Mouse (Mus musculus) ES-E14 (cell line): ENCODE results near the gene Tasp1. TPM values are rescaled to one million over a fixed set of nuclear protein-coding genes. Genes with fewer than 3 reads are reported as not detected.

Experiments
- DNase-seq: peaks from one replicate; pipeline ENCODE4 v3.0.0-alpha.2; 2013; ENCODE audit warnings: low read depth, low spot score
- H3K27ac ChIP-seq: 2 replicates; pipeline ENCODE4 v1.5.1; 2012; ENCODE audit warnings: low read depth, mild to moderate bottlenecking, low read length, moderate library complexity, mixed read lengths; ENCODE audit not compliant: poor library complexity, insufficient read depth, severe bottlenecking
- H3K36me3 ChIP-seq: 2 replicates; pipeline ENCODE4 v1.6.1; 2012; ENCODE audit warnings: mild to moderate bottlenecking, low read length, moderate library complexity, mixed read lengths; ENCODE audit not compliant: control insufficient read depth, poor library complexity, insufficient read depth, severe bottlenecking
- H3K4me1 ChIP-seq, 2 experiments: fragments of 150-350 bp in 1 of 2; sonication (generic) in 1 of 2; 2 replicates each; pipeline ENCODE4 v1.6.1; 2012; ENCODE audit warnings: low read length in 2 of 2, mild to moderate bottlenecking in 1 of 2, mixed read lengths in 1 of 2; ENCODE audit not compliant: control insufficient read depth in 2 of 2, insufficient read depth in 2 of 2, poor library complexity in 1 of 2
- H3K4me3 ChIP-seq, 2 experiments: fragments of 150-350 bp in 1 of 2; sonication (generic) in 1 of 2; 2 replicates each; pipeline ENCODE4 v1.5.1; 2012; ENCODE audit warnings: low read length in 2 of 2, low read depth in 1 of 2, mild to moderate bottlenecking in 1 of 2, mixed read lengths in 1 of 2; ENCODE audit not compliant: insufficient read depth in 1 of 2, poor library complexity in 1 of 2, severe bottlenecking in 1 of 2
- H3K9ac ChIP-seq: 2 replicates; pipeline ENCODE4 v1.6.1; 2012; ENCODE audit warnings: low read depth, mild to moderate bottlenecking, low read length, mixed read lengths; ENCODE audit not compliant: poor library complexity, insufficient read depth, severe bottlenecking
- H3K9me3 ChIP-seq: fragments of 150-350 bp; sonication (generic); 2 replicates; pipeline ENCODE4 v1.6.1; 2012; ENCODE audit warnings: low read depth, mild to moderate bottlenecking, low read length; ENCODE audit not compliant: control insufficient read depth, insufficient read depth
- CHD2 ChIP-seq: IDR thresholded peaks from 2 replicates; pipeline ENCODE4 v1.6.1; 2014; ENCODE audit warnings: mild to moderate bottlenecking, low read depth, low read length, inconsistent platforms
- HCFC1 ChIP-seq: IDR thresholded peaks from 2 replicates; pipeline ENCODE4 v1.6.1; 2012; ENCODE audit warnings: low read length, inconsistent platforms, borderline replicate concordance; ENCODE audit not compliant: insufficient read depth
- MAFK ChIP-seq: IDR thresholded peaks from 2 replicates; pipeline ENCODE4 v1.6.1; 2014; ENCODE audit warnings: mild to moderate bottlenecking, low read depth, low read length, inconsistent platforms; ENCODE audit not compliant: insufficient read depth
- ZC3H11A ChIP-seq: IDR thresholded peaks from 2 replicates; pipeline ENCODE4 v1.6.1; 2012; ENCODE audit warnings: low read depth, mild to moderate bottlenecking, inconsistent platforms, low read length, borderline replicate concordance
- ZNF384 ChIP-seq: IDR thresholded peaks from 2 replicates; pipeline ENCODE4 v1.6.1; 2012; ENCODE audit warnings: low read depth, low read length, inconsistent platforms
- in situ Hi-C, 2 experiments: fragments of 600-800 bp; cut with MboI; formaldehyde crosslinking; loops; one replicate each; pipeline ENCODE4 v1.15.1; 2025; ENCODE audit warnings: low sequenced_read_pairs in 2 of 2, inconsistent platforms in 1 of 2; ENCODE audit not compliant: unreplicated experiment in 2 of 2
- total RNA-seq: library from RNA; depleted of rRNA; stranded (reverse); fragments of 300-350 nt; gene quantifications from 2 replicates; pipeline ENCODE4 v1.2.3, GENCODE M21; 2012

Gene Tasp1
- total RNA-seq, 1 experiment: 11.2 TPM

GRCm38 (mm10) chr2:139919757-139920156, 146.8 kb downstream of the Tasp1 start:
- Histone ChIP-seq H3K36me3 (no peaks in the 10 kb centered on the region), H3K27ac (no peak overlapping the region), H3K9me3 (no peaks in the 10 kb centered on the region), H3K9ac (no peak overlapping the region), H3K4me1 (no peaks in the 10 kb centered on the region), H3K4me3 (no peak overlapping the region)
- in situ Hi-C loops: no loop called here
- TF ChIP-seq MAFK: no peak
- no peak for TF ChIP-seq HCFC1
- no peak for TF ChIP-seq ZNF384
- no peak for TF ChIP-seq CHD2
- no peak for TF ChIP-seq ZC3H11A
- DNase-seq: no peak

- no peak overlapping the region for H3K4me3 ChIP-seq
- no peaks in the 10 kb centered on the region for H3K9me3 ChIP-seq
- H3K27ac ChIP-seq: no peak overlapping the region
- peaks cover 0 to 2% of the 10 kb centered on the region in 2 experiments; a peak in 1 of 4 replicates for H3K4me1 ChIP-seq
- DNase-seq: no peak
- no peak for TF ChIP-seq ZNF384
- no peak for TF ChIP-seq HCFC1
- no peak for TF ChIP-seq ZC3H11A
- TF ChIP-seq MAFK: no peak
- TF ChIP-seq CHD2: no peak
- no peaks in the 10 kb centered on the region for H3K36me3 ChIP-seq
- no peak overlapping the region for H3K9ac ChIP-seq
- in situ Hi-C loops: no loop called here
Measured at GRCm38 (mm10) chr2:139906441-139907157, 160.0 kb downstream of the Tasp1 start.

- no peaks in the 10 kb centered on the region for H3K9me3 ChIP-seq
- no peak overlapping the region for H3K27ac ChIP-seq
- H3K9ac ChIP-seq: no peak overlapping the region
- TF ChIP-seq ZNF384: no peak
- no peak for TF ChIP-seq MAFK
- no peak for TF ChIP-seq CHD2
- no peak for TF ChIP-seq HCFC1
- no peak for TF ChIP-seq ZC3H11A
- H3K4me3 ChIP-seq: no peak overlapping the region
- no peaks in the 10 kb centered on the region for H3K4me1 ChIP-seq
- in situ Hi-C loops: no loop called here
- H3K36me3 ChIP-seq: no peaks in the 10 kb centered on the region
- DNase-seq: no peak
Measured at GRCm38 (mm10) chr2:139891405-139892089, 175.1 kb downstream of the Tasp1 start.

- Histone ChIP-seq H3K36me3 (no peaks in the 10 kb centered on the region), H3K4me3 (no peak overlapping the region), H3K9me3 (no peaks in the 10 kb centered on the region), H3K4me1 (no peaks in the 10 kb centered on the region), H3K9ac (no peak overlapping the region), H3K27ac (no peak overlapping the region)
- TF ChIP-seq ZC3H11A (no peak), ZNF384 (no peak), HCFC1 (no peak), CHD2 (no peak), MAFK (no peak)
- in situ Hi-C loops: no loop called here
- DNase-seq: no peak
Measured at GRCm38 (mm10) chr2:139884264-139884637, 182.4 kb downstream of the Tasp1 start.
